38 mouse cellular contexts compared by ENCODE assay signal in the genomic region with DNA sequence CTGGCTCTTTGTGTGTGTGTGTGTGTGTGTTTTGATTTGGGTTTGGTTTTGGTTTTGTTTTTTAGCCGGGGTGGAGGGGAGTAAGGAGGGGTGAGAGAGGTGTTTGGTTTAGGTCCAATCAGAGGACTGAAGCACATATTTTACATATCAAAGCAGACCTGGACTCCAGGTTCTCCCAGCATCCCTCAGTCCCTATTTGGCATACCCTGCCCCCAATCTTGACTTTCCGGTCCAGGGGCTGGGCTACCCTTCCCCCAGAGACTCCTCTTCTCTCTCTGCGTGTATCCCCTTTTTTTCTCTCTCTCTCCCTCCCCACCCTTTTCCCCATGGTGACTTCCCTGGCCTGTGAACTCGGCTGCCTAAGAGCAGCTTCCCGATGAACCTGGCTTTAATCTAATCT. TPM values are rescaled to one million over a fixed set of nuclear protein-coding genes. Genes with fewer than 3 reads are reported as not detected.
DNase-seq lines count a peak whose midpoint lies in the region; ATAC-seq and TF ChIP-seq lines count a peak whose summit lies in the region.
"Had no signal": no experiment of that assay in that cellular context is flagged by ENCODE, and none has a peak within 500 bp of the region (broad histone marks: within the 10 kb centered on the region; RNA-seq: fewer than 3 reads in every experiment).

No protein-coding gene starts in this region.

- intact Hi-C loops in heart, postnatal 14 days (cut with DNase I): no loop called here

- no peaks in the 10 kb centered on the region for H3K9me3 ChIP-seq in heart, embryonic 14.5 days (ENCODE audit: control insufficient read depth, low read length)
- H3K9me3 ChIP-seq in ES-Bruce4 (replicated peaks; ENCODE audit: control insufficient read depth, insufficient read depth, low read length, poor library complexity, severe bottlenecking): peaks cover 4% of the 10 kb centered on the region
- no peaks in the 10 kb centered on the region for H3K9me3 ChIP-seq in midbrain, embryonic 13.5 days
- H3K9me3 ChIP-seq: forebrain, embryonic 13.5 days had no signal

- no peak overlapping the region for H3K9ac ChIP-seq in heart, embryonic 14.5 days (ENCODE audit: low read length)
- peak overlapping the region; percentile 78 for H3K9ac ChIP-seq in ES-Bruce4 (ENCODE audit: low read depth, poor library complexity, severe bottlenecking)
- no peak overlapping the region for H3K9ac ChIP-seq in midbrain, embryonic 13.5 days (replicated peaks)
- H3K9ac ChIP-seq: forebrain, embryonic 13.5 days; hindbrain, embryonic 14.5 days; liver, embryonic 14.5 days had no signal

- H3K4me1 ChIP-seq in heart, embryonic 14.5 days (ENCODE audit: control insufficient read depth in 2 of 2, insufficient read depth in 2 of 2, low read length in 2 of 2): peaks cover 2 to 15% of the 10 kb centered on the region in 2 experiments; a peak in 3 of 4 replicates
- H3K4me1 ChIP-seq in ES-Bruce4 (ENCODE audit: control insufficient read depth, insufficient read depth, low read length): peaks cover 4% of the 10 kb centered on the region
- no peaks in the 10 kb centered on the region for H3K4me1 ChIP-seq in midbrain, embryonic 13.5 days (replicated peaks)
- H3K4me1 ChIP-seq: forebrain, embryonic 13.5 days had no signal

- no peak for ATAC-seq in heart, embryonic 14.5 days (ENCODE audit: insufficient number of reproducible peaks, insufficient read depth, low FRiP score, low read depth)
- no peak for ATAC-seq in midbrain, embryonic 13.5 days
- ATAC-seq: activated CD4-positive, CD25-positive, alpha-beta regulatory T cell, adult 4 months; forebrain, embryonic 13.5 days had no signal

- H3K36me3 ChIP-seq in heart, embryonic 14.5 days (ENCODE audit: control insufficient read depth, insufficient read depth, low read length): no peaks in the 10 kb centered on the region
- H3K36me3 ChIP-seq in ES-Bruce4 (ENCODE audit: control insufficient read depth, insufficient read depth, low read length, poor library complexity, severe bottlenecking): no peaks in the 10 kb centered on the region
- no peaks in the 10 kb centered on the region for H3K36me3 ChIP-seq in midbrain, embryonic 13.5 days

- H3K4me3 ChIP-seq in heart, embryonic 14.5 days (ENCODE audit: control insufficient read depth in 1 of 2, insufficient read depth in 1 of 2, low read depth in 1 of 2, low read length in 2 of 2): no peak overlapping the region
- H3K4me3 ChIP-seq in ES-Bruce4 (ENCODE audit: low read depth, low read length): peak overlapping the region; percentile 61; the same call in 1 of the 2 replicates
- no peak overlapping the region for H3K4me3 ChIP-seq in midbrain, embryonic 13.5 days (replicated peaks)
- H3K4me3 ChIP-seq: forebrain, embryonic 13.5 days had no signal

- peak; percentile 67 for DNase-seq in heart, adult 11 months
- no peak for DNase-seq in heart, adult 8-10 months (ENCODE audit: low spot score)
- DNase-seq in heart, postnatal 14 days: no peak
- no peak for DNase-seq in gastrocnemius, adult 18-20 months (ENCODE audit: low spot score)
- DNase-seq: adrenal gland, adult 2 months; adrenal gland, postnatal 36 days; cerebellum, adult 18-20 months; cerebellum, postnatal 10 days; gastrocnemius, postnatal 14 days; kidney, adult 11 months; kidney, postnatal 14 days; layer of hippocampus, adult 9-11 months; liver; lung, adult 2 months; lung, postnatal 10 days; midbrain, embryonic 14.5 days; retina, postnatal 1 day; right cerebral cortex, postnatal 25 days; thymus, adult 18-20 months; thymus, postnatal 25 days had no signal

- peak; percentile 97 for TF ChIP-seq EP300 in ES-Bruce4 (IDR thresholded peaks at IDR 0.05; ENCODE audit: insufficient read depth, low read depth, low read length)

- no peak overlapping the region for H3K27ac ChIP-seq in heart, embryonic 14.5 days (replicated peaks in 1 of 2; ENCODE audit: control insufficient read depth in 1 of 2, insufficient read depth in 1 of 2, low read depth in 2 of 2, low read length in 2 of 2)
- H3K27ac ChIP-seq in ES-Bruce4 (ENCODE audit: insufficient read depth, low read length): peak overlapping the region; percentile 97
- no peak overlapping the region for H3K27ac ChIP-seq in midbrain, embryonic 13.5 days
- H3K27ac ChIP-seq: forebrain, embryonic 13.5 days; hindbrain, embryonic 14.5 days; liver, embryonic 14.5 days; macrophage; stomach, postnatal 0 days had no signal

- no peak for TF ChIP-seq POLR2A in ES-Bruce4 (IDR thresholded peaks at IDR 0.05; ENCODE audit: insufficient read depth, low read length)

- WGBS in heart, embryonic 14.5 days: 11% methylated on average over 5 of the region's 5 CpGs
- 27% methylated on average over 5 of the region's 5 CpGs for WGBS in midbrain, embryonic 13.5 days

- H3K4me2 ChIP-seq in heart, embryonic 14.5 days (ENCODE audit: low read length): peak overlapping the region; percentile 28; the same call in 1 of the 2 replicates
- no peak overlapping the region for H3K4me2 ChIP-seq in midbrain, embryonic 13.5 days (replicated peaks)
- H3K4me2 ChIP-seq: forebrain, embryonic 13.5 days; hindbrain, embryonic 14.5 days had no signal

- TF ChIP-seq CTCF in ES-Bruce4 (IDR thresholded peaks at IDR 0.05; ENCODE audit: low read depth, low read length): no peak

- no peaks in the 10 kb centered on the region for H3K27me3 ChIP-seq in heart, embryonic 14.5 days (ENCODE audit: control insufficient read depth, insufficient read depth, low read length)
- no peaks in the 10 kb centered on the region for H3K27me3 ChIP-seq in ES-Bruce4 (ENCODE audit: control insufficient read depth, insufficient read depth, low read length, poor library complexity, severe bottlenecking)
- H3K27me3 ChIP-seq in midbrain, embryonic 13.5 days: no peaks in the 10 kb centered on the region
- H3K27me3 ChIP-seq: forebrain, embryonic 13.5 days had no signal

RNA-seq across cellular contexts. Expression of a gene that starts 31.4 kb away (rescaled TPM):
- total RNA-seq in heart, adult 8-10 months (2022): not detected
- polyA plus RNA-seq in heart, embryonic 14.5 days (2014; fragmentation: Nextera tagmentation; extraction: Ambion mirVana): 0.22 and 0.28 TPM in 2 replicates
- not detected for total RNA-seq in heart, postnatal 14 days (2021)
- 8.8 and 8.9 TPM in 2 replicates for polyA plus RNA-seq in ES-Bruce4 (2011; ENCODE audit: insufficient read depth, insufficient read length, low read depth, missing spikeins)
- not detected for total RNA-seq in gastrocnemius, adult 18-20 months (2021)
- not detected in 2 replicates for polyA plus RNA-seq in midbrain, embryonic 13.5 days (2015; fragmentation: Nextera tagmentation; extraction: Ambion mirVana)
- total RNA-seq: adrenal gland, adult 2 months; adrenal gland, postnatal 36 days; gastrocnemius, postnatal 14 days; granulocyte monocyte progenitor cell, adult 5-6 weeks; hematopoietic stem cell, adult 5-6 weeks; left cerebral cortex, postnatal 10 days had no signal
- polyA plus RNA-seq: activated CD4-positive, CD25-positive, alpha-beta regulatory T cell, adult 4 months; adrenal gland, adult 2 months; cortical plate, adult 2 months; forebrain, embryonic 13.5 days; kidney, embryonic 14.5 days; limb, embryonic 11.5 days; lung, adult 2 months; macrophage; midbrain, embryonic 14.5 days; stomach, postnatal 0 days had no signal

RNA-seq across cellular contexts. Expression of a gene that starts 38.1 kb away (rescaled TPM):
- not detected for total RNA-seq in heart, adult 8-10 months (2022)
- polyA plus RNA-seq in heart, embryonic 14.5 days (2014; fragmentation: Nextera tagmentation; extraction: Ambion mirVana): 0.32 and 0.42 TPM in 2 replicates
- not detected for total RNA-seq in heart, postnatal 14 days (2021)
- 0.41 and 0.49 TPM in 2 replicates for polyA plus RNA-seq in ES-Bruce4 (2011; ENCODE audit: insufficient read depth, insufficient read length, low read depth, missing spikeins)
- total RNA-seq in gastrocnemius, adult 18-20 months (2021): under 1 TPM in 1 of 2 experiments, not detected in 1; 0.11 TPM
- polyA plus RNA-seq in midbrain, embryonic 13.5 days (2015; fragmentation: Nextera tagmentation; extraction: Ambion mirVana): 0.12 and 0.14 TPM in 2 replicates
- total RNA-seq: adrenal gland, adult 2 months; adrenal gland, postnatal 36 days; gastrocnemius, postnatal 14 days; granulocyte monocyte progenitor cell, adult 5-6 weeks; hematopoietic stem cell, adult 5-6 weeks; megakaryocyte-erythroid progenitor cell, adult 5-6 weeks; MEL; monocyte, adult 5-6 weeks had no signal
- polyA plus RNA-seq: activated CD4-positive, CD25-positive, alpha-beta regulatory T cell, adult 4 months; adrenal gland, adult 2 months; macrophage had no signal

RNA-seq across cellular contexts. Expression of a gene that starts 40.0 kb away (rescaled TPM):
- 10 to 100 TPM; 28.1 to 32.4 (median 29.1) TPM for total RNA-seq in heart, adult 8-10 months (2022)
- 37.2 and 37.3 TPM in 2 replicates for polyA plus RNA-seq in heart, embryonic 14.5 days (2014; fragmentation: Nextera tagmentation; extraction: Ambion mirVana)
- total RNA-seq in heart, postnatal 14 days (2021): 10 to 100 TPM; 29.4 to 29.7 TPM
- polyA plus RNA-seq in ES-Bruce4 (2011; ENCODE audit: insufficient read depth, insufficient read length, low read depth, missing spikeins): 237 and 239 TPM in 2 replicates
- 10 to 100 TPM; 31.3 to 35.1 TPM for total RNA-seq in gastrocnemius, adult 18-20 months (2021)
- 33.5 and 33.9 TPM in 2 replicates for polyA plus RNA-seq in midbrain, embryonic 13.5 days (2015; fragmentation: Nextera tagmentation; extraction: Ambion mirVana)
